Mouse (Mus musculus) urinary bladder, adult 18-20 months (tissue): ENCODE results near the gene Edf1.
"Not testable (repeated sequence)": the region's sequence is repeated elsewhere in the genome, so short reads cannot be mapped to it uniquely, and the experiment has no call there.

ENCODE experiments used
- DNase-seq, 2 experiments: peaks; one replicate each; pipeline ENCODE4 v3.0.0; 2022; ENCODE audit warnings: low spot score in 2 of 2, mixed read lengths in 2 of 2

Edf1 gene

DNA sequence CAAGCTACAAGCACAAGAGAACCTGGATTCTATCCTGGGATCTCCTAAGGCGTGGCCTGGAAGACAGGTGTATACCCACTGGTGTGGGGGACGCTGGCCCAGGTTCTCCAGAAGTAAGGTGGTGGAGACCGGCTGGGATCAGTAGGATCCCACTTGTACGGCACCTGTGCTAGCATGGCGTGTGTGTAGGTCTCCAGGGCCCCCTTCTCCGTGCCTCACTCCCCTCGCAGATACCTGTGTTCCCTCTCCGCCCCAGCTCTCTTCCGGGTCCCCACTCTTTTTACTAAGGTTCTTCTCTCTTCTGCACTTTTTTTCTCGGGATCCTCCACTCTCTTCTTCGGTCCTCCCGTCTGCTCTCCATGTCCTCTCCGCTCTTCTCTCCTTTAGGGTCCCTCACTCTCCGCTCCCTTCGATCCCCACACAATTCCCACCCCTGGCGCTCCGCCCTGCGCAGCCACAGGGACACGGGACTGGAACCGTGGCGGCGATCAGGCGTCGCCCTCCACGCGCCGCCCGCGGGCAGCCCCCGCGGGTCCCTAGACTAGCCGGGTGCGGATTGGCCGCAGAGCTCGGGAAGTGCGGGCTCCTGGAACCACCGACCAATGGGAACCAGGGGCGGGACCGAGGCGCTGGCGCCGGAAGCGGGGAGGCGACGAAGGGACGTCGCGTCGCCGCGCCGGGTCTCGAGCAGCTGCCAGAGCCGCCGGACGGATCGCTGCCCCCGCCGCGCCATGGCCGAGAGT is at the start of gene Edf1:
Edf1 (plus strand) TSS at position 627 of the 743 bp plus-strand sequence.
- peak; percentile 88 to 93 for DNase-seq

DNA sequence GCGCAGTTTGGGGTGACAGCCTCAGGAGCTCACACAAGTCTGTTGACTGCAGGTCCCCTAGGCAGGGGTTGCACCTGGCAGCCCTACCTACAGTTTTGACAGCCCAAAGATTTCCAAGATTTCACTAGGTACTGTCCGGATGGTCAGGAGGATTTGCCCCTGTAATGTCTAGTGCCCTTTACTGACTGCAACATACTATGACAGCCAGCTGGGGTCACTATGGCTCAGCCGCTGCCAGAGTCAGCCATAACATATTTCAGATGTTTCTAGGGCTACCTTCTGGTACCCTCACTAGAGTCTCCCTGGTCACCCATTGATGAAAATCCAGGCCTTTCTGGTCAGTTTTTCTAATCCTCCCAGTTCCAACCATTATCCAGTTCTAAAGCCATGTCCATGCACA is 47.7 kb upstream of the Edf1 start:
- no peak for DNase-seq

DNA sequence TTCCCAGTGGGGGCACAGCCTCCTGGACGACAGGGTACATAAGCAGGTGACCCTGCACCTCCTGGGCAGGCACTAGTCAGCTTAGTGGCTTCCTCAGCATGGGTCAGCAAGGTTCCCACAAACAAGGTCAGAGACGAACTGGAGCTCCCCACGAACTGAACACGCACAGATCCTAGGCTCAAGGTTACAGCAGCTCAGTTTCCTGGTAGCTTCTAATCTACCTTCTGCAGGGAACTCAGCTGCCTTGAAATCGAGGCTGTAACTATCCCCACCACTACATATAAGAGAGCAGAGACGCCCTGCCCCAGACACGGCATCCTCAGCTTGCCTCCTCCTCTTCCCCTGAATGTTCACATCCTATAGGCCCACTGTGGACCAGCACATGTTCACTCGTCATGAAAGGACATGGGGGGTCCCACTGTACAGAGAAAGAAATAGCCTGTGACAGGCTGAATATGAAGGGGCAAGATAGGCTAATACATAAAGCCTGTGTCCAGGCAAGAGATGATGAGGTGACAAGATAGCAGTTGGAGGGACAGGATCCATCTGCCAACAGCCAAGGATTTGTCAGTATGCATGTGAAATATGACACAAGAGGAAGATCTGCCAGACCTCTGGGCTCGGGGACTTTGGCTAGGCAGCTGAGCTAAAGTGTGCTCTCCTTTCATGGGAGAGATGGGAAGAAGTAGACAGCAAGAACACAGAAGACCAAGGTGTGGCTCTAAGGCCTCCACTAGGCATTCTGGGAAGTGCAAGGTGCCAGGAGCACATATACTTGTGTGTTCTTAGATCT is 30.9 kb upstream of the Edf1 start:
- DNase-seq, result no peak

DNA sequence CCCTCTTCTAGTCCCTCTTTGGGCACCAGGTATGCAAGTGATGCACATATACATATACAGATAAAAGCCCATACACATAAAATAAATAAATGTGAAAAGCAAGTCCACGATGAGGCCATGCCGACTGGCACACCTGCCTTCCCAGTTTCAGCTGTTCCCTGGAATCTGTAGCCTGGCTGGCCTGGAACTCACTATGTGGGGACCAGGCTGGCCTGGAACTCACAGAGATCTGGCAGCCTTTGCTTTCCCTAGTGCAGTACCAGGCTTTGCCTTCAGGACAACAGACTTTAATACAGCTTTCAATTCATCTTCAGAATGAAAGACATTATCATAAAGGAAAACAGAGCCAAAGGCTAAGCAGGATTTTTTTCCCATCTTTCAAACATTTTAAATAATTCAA is 23.9 kb upstream of the Edf1 start:
- no peak for DNase-seq

DNA sequence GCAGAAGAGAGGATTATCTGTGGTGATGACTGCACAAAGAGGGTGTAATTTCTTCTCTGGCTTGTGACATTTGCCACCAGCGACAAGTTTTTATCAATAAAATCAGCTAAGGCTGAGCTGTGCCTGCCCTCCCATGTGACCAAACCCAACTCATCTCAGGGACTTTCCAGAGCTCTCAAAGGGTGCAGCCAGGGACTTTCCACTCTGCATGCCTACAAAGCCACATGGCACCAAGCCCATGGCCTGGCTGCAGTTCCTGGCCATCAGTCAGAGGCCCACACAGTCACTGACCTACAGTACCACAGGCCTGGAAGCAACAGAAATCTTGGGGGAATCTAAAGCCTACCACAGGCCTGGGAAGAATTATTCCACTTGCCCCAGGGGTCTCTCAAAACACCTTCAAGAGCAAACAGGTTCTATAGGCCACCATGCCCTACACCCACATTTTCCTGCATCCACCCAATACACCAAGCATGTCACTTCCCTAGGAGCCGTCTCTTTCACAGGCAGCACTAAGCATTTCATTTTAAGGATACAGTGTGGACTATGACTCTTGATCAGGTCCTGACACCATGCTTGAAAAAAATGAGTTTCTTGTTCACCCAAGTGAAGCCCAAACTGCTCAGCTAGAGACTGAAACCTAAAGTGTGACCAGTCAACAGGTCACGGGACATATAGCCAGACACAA is 23.3 kb upstream of the Edf1 start:
- peak in 1 of 2 experiments; percentile 48 for DNase-seq

DNA sequence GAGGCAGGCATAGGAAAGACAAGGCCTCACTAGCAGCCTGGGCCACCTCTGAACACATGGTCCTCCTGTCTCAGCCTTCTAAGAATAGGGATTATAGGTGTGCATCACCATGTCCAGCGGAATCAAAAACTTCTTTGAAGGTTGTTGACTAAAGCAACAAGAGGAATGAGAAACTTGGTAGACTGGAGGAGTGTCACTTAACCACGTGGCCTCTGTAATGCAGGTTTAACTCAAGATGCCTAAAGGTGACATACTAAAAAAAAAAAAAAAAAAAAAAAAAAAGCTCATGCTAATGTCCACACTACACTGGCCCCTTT is 22.8 kb upstream of the Edf1 start:
- no peak for DNase-seq

DNA sequence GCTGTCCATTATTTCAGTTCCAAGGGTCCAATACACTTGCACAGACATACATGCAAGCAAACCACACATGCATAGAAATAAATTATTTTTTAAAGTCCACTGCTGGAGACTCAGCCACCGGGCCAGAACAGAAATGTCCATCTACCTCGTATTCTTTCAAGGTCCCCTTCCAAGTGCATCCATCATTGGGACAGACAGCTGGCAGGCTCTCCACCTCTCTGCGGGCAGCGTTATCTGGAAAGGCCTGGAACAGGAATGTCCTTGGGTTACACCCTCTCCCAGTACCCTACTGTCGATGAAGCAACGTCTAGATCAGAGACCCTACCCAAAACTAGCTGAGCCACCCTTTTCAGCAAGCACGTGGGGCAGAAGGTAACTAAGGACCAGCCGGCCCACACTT is 21.1 kb upstream of the Edf1 start:
- DNase-seq, result no peak

DNA sequence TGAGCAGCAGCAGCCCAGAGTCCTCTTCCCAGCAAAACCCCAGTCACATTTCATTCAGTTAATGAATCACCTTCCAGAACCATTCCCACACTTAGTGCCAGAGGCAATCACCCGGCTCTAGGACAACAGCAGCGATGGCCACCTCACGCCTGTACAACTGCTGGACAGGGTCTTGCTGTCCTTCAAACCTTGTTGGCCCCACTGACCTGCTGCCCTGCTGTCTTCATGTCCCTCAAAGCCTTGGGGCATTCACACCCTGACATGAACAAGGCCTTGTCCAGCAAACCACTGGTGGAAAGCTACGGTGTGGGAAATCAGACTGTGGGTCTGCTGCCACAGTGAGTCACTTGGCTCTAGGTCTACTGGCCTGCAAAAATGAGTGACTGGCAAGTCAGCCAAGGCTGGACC is 17.1 kb upstream of the Edf1 start:
- DNase-seq, result no peak

DNA sequence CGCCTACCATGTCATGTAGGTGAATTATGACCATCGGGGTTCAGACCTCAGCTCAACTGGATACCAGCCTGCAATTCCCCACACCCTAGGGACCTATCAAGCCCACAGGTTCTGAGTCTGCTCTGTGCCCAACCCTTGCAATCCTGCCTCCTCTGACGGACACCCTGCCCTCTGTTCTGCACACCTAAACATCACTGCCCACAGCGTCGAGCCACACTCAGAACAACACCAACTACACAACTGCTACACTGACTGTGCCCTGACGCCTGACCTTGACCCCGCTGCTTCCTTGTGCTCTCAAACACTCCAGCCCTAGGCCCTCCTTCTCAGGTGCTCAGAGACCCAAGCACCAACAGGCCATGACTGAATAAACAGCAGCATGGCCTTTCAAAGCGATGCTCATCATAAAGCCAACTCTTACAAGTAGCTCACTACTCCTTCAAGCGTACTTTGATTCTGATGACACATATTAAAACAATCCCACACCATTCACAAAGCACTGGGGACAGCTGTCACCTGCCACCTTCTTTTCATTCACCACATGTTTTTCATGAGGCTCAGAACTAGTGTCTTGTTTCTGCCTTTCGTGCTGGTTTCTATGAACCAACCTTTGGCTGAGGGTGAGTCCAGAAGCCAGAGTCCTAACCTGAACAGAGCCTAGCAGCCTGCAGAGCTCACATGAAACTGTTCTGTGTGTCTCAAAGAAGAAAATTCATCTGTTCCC is 15.8 kb upstream of the Edf1 start:
- DNase-seq, result no peak

DNA sequence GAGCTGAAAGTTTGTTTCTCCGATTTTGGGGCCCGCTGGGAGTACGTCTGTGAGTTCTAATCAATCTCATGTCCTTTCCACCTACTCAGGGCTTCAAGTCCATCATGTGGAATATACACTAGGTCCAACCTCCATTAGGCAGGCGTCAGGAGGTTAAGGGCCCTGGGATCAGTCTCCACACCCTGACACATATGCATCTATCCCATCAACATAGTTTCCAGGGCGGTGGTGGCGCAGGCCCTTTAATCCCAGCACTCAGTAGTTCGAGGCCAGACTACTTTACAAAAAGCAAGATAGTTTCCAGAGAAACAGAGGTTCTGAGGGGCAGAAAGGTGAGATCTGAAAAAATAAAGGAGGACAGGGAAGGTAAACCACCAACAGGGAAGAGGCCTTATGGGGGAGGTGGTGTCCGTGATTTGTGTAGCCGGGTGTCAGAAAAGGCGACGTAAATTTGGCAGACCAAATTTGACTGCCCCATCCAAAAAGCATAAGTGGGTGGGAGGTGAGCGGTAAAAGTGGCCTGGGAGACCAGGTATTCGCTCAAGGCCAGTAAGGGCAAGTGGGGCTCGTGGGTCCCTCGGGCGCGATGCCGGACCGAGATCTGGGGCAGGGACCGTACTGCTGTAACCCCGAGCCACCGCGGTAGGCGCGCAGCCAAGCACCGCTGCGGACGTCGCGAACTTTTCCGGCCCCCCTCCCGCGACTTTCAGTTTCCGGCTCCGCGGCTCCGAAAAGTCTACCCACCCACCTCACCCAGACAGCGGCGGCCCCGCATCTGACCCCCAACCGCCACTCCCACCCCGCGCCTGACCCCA is 11.4 kb upstream of the Edf1 start:
- DNase-seq, result no peak

DNA sequence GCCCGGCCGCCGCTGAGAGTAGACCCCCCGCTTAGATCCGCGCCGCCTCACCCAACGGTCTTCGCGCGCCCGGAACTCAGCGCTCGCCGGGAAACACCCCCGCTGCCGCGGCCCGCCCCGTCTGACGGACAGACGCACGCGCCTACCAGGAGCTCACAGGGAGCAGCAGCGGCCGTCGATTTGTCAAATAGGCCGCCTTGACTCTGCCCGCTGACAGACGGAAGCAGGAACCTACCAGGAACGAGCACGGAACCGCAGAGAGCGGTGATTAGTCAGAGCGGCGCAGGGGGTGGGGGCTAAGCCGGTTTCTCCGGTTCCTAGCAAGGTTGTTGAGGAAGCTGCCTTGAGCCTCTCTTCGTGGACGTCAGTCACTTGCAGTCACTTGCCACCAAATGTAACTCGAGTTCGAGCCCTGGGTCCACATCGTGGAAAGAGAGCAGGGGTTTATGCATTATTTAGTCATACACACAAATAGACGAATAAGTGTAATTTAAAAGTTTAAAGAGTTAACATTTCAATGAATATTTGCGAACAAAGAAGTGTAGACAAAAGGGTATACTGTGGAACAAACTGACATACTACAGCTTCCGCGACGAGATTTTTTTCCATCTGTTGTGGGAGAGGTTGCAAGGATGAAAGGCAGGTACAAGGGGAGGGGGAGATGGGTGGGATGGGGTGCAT is 10.7 kb upstream of the Edf1 start, which contains the start of gene Traf2:
Traf2 (minus strand) TSS at position 130 of the 681 bp plus-strand sequence.
- peak; percentile 98 to 99 for DNase-seq

DNA sequence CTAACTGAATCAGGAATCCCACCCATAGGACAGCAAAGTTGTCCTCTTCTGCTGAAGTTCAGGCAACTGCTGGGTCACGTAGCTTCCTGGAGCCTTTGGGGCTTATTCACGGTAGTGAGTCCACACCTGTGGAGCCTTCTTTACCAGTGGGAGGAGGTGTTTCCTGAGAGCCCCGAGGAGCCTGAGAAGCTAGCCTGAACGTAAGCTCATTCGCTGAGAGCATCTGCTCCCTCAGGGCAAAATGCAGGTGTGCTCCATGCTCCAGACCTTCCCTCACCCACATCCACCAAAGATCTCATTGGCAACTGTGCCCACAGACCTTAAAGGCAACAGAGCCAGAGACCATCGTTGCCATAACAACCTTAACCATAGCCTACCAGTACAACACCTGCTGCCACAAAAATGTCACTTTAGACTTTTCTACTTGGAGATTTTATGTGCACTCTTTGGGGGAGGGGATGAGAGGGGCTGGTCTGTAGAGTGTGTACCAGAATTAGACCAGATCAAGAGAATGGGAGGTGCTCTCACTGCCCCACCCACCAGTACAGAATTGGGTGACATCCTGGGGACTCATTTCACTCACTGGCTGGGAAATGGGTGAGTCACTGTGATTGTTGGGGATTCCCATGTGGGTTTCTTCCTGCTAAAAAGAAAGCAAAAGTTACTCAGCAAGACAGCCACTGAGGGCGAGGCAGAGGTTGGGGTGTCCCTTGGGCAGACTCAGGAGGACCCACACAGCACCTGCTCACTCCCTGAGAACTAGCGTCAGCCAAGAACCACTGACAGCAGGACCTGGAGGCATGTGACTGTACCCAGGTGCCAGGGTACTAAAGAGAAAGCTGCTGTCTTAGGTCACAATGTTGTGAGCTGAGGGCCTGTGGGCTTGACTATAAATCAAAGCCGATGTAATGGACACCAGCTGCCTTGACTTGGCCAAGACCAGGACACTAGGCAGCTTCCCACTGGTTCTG is 8.3 kb upstream of the Edf1 start:
- no peak for DNase-seq

DNA sequence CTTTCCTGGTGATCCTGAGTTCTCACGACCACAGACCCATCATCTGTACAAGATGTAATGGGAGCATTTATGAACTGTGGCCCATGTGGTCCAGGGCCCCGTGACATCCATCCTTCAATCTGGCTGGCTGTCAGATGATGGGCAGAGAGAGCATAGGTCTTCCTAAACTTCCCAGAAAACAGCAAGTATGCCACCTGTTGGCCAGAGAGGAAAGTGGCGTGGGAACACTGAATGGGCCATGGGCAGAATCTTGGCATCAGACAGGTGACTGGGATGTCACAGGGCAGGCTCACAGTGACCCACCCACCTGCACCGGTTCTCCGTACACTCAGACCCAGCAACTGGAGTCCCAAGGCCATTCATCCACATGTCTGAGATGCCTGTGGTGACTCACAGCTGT is 6.5 kb upstream of the Edf1 start:
- peak in 1 of 2 experiments; percentile 45 for DNase-seq

DNA sequence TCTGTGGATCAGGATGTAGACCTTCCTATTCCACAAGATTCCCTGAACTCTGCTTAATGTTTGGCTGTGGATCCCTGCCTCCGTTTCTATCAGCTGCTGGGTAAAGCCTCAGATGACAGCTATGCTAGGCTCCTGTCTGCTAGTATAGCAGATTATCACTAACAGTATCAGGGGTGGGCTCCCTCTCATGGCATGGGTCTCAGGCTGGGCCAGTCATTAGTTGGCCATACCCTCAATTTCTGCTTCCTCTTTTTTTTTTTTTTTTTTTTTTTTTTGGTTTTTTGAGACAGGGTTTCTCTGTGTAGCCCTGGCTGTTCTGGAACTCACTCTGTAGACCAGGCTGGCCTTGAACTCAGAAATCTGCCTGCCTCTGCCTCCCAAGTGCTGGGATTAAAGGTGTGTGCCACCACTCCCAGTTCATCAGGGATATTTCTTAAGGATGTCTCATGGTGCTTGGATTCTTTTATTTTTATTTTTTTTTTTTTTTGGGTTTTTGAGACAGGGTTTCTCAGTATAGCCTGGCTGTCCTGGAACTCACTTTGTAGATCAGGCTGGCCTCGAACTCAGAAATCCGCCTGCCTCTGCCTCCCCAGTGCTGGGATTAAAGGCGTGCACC is 4.4 kb upstream of the Edf1 start:
- not testable (repeated sequence) for DNase-seq

DNA sequence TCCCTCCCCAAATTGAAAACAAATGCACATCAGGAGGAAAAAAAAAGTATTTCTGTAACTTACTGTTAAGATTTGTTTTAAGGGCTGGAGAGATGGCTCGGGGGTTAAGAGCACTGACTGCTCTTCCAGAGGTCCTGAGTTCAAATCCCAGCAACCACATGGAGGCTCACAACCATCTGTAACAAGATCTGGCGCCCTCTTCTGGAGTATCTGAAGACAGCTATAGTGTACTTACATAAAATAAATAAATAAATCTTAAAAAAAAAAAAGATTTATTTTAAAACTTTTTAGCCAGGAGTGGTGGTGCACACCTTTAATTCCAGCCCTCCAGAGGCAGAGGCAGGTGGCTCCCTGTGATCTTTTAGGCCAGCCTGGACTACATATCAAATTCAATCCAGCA is 2.2 kb upstream of the Edf1 start:
- DNase-seq, result not testable (repeated sequence)

DNA sequence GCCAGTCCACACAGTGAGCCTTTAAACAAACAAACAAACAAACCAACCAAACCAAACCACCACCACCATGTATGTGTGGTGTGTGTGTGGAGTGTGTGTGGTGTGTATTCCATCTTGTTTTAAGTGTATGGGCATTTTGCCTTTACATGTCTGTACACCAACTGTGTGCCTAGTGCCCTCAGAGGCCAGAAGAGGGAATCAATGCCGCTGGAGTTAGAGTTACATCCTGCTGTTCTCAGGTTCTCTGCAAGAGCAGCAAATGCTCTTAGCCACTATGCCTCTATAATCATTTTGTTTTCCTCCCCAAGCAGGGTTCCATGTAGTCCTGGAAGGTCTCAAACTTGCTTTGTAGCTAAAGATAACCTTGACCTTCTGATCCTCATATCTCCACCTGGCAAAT is 1.4 kb upstream of the Edf1 start:
- no peak for DNase-seq

DNA sequence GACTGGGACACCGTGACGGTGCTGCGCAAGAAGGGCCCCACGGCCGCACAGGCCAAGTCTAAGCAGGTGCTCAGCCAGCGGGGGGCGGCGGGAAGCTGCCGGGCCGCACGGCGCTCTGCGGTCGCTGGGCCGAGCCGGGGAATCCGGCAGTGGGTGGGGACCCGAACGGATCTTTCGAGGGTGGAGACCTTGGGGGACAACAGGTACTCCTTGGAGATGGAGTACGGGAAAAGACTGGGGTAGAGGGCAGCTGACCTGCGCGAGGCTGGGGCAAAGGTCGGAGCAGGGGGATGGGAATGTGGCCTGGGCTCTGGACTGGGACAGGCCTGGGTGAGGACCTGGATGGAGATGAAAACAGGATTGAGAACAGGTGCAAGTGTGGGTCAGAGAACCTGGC is 315 bp downstream of the Edf1 start:
- no peak for DNase-seq

DNA sequence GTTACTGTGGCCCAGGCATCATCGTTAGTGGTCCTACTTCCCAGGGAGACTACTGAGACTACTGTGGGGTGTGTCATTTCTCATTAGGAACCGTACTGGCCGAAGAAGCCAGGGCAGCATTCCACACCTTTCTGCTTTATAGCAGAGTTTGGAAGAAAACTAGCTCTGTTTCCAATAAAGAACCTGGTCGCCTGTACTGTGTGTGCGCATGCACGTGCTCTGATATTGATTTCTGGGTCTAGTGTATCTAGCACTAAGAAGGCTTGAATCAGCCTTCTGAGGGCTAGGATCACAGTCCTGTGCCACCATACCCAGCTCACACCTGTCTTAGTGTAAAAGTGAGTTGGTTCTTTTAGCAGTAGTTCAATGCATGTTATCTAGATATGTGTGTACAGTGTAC is 1.1 kb downstream of the Edf1 start:
- no peak for DNase-seq

DNA sequence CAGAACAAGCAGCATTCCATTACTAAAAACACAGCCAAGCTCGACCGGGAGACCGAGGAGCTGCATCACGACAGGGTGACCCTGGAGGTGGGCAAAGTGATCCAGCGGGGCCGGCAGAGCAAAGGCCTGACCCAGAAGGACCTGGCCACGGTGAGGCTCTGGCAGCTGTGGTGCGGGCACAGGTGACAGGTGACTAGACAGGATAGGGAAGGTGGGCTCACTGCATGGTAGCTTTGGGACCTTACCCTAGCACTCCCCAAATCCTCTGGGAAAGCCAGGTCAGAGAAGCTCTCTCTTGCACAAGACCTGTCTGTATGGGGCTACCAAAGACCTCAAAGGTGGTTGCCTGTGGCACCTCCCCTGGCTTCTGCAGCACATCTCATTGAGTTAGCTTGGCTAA is 2.9 kb downstream of the Edf1 start:
- DNase-seq, result no peak
